32 mouse cellular contexts compared by ENCODE assay signal in the genomic region with DNA sequence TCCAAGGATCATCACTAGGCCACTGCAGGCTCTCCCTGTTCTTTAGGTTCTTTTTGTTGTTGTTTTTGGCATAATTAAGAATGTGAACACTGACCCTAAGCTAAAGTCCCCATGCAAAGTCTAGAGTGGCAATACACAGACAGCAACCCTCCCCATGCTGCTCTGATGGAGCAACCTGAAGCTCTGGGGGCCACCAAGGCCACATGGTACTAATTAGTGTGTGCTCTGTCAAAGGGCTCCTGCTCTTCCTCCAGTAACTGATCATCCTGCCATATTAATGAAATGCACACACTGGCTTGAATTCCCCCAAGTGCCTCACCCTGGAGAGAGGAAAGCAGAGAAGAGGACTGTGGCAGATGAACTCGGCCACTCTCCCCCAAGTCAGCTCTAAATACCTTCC. TPM values are rescaled to one million over a fixed set of nuclear protein-coding genes. Genes with fewer than 3 reads are reported as not detected.
DNase-seq lines count a peak whose midpoint lies in the region; ATAC-seq and TF ChIP-seq lines count a peak whose summit lies in the region.
"Had no signal": no experiment of that assay in that cellular context is flagged by ENCODE, and none has a peak within 500 bp of the region (broad histone marks: within the 10 kb centered on the region; RNA-seq: fewer than 3 reads in every experiment).

No protein-coding gene starts in this region.

- no peak for ATAC-seq in liver, embryonic 11.5 days (replicated peaks; ENCODE audit: low FRiP score)
- ATAC-seq in monocyte, adult 5-6 weeks (replicated peaks; ENCODE audit: insufficient number of reproducible peaks, low FRiP score, low TSS enrichment, poor library complexity, severe bottlenecking): no peak
- ATAC-seq: forebrain, embryonic 16.5 days; hindbrain, postnatal 0 days; intestine, embryonic 15.5 days; midbrain, embryonic 15.5 days had no signal

- 92% methylated on average over 1 of the region's 1 CpGs for WGBS in liver, adult 2 months
- WGBS in liver, embryonic 11.5 days: 55% methylated on average over 1 of the region's 1 CpGs
- WGBS in limb, embryonic 10.5 days: 14% methylated on average over 1 of the region's 1 CpGs

- H3K27ac ChIP-seq in liver, adult 2 months (replicated peaks; ENCODE audit: insufficient read depth, low read depth, low read length): no peak overlapping the region
- H3K27ac ChIP-seq in liver, embryonic 11.5 days (ENCODE audit: low read depth, low read length): no peak overlapping the region
- peak overlapping the region; percentile 66 for H3K27ac ChIP-seq in bone marrow macrophage, adult 2 months (ENCODE audit: insufficient read depth, low read depth, low read length)
- H3K27ac ChIP-seq in limb, embryonic 10.5 days: 0 out of 2 replicates have a peak overlapping the region, but pooled peaks have one; percentile 30
- H3K27ac ChIP-seq: hindbrain, embryonic 12.5 days; hindbrain, postnatal 0 days; intestine, embryonic 15.5 days; layer of hippocampus, adult 2 months; limb, embryonic 15.5 days; liver, embryonic 15.5 days; midbrain, embryonic 15.5 days; neural tube, embryonic 13.5 days; stomach, postnatal 0 days had no signal

- TF ChIP-seq POLR2A in liver, adult 2 months (IDR thresholded peaks at IDR 0.05; ENCODE audit: extremely low read depth, insufficient read depth, low read length): no peak
- TF ChIP-seq POLR2A in bone marrow macrophage, adult 2 months (IDR thresholded peaks at IDR 0.05; ENCODE audit: borderline replicate concordance, low read depth, low read length): no peak

- no peak overlapping the region for H3K4me2 ChIP-seq in liver, embryonic 11.5 days
- H3K4me2 ChIP-seq: hindbrain, embryonic 12.5 days; intestine, embryonic 15.5 days; limb, embryonic 15.5 days; liver, embryonic 15.5 days; lung, embryonic 14.5 days; midbrain, embryonic 15.5 days; neural tube, embryonic 13.5 days had no signal

- no peak for TF ChIP-seq CTCF in liver, adult 2 months (IDR thresholded peaks at IDR 0.05; ENCODE audit: low read depth, low read length)
- no peak for TF ChIP-seq CTCF in bone marrow macrophage, adult 2 months (IDR thresholded peaks at IDR 0.05; ENCODE audit: low read depth, low read length)

- peak; percentile 14 for DNase-seq in liver, adult 2 months (ENCODE audit: extremely low read depth, low read depth, low spot score)
- no peak for DNase-seq in liver, embryonic 11.5 days (ENCODE audit: low spot score)
- peak; percentile 29 for DNase-seq in embryo, embryonic 9.5 days (ENCODE audit: extremely low spot score)
- peak; percentile 36 for DNase-seq in limb, embryonic 10.5 days (ENCODE audit: low spot score)
- no peak for DNase-seq in heart, postnatal 25 days (ENCODE audit: low spot score)
- DNase-seq: adrenal gland, adult 8-10 months; cerebellum, adult 8-10 months; cerebellum, postnatal 25 days; gastrocnemius, postnatal 10 days; heart, postnatal 36 days; kidney, adult 2 months; kidney, postnatal 36 days; layer of hippocampus, postnatal 36 days; left cerebral cortex, postnatal 4 days; lung, embryonic 14.5 days; right cerebral cortex, postnatal 25 days; thymus, adult 18-20 months; thymus, postnatal 25 days had no signal

- H3K79me2 ChIP-seq in liver, adult 2 months (ENCODE audit: control insufficient read depth, insufficient read depth, low read length): peaks cover 3% of the 10 kb centered on the region; the same call in 1 of the 2 replicates

- no peak overlapping the region for H3K4me3 ChIP-seq in liver, adult 2 months (ENCODE audit: insufficient read depth, low read depth, low read length)
- no peak overlapping the region for H3K4me3 ChIP-seq in liver, embryonic 11.5 days (ENCODE audit: low read depth, low read length)
- no peak overlapping the region for H3K4me3 ChIP-seq in bone marrow macrophage, adult 2 months (ENCODE audit: insufficient read depth, low read length)
- no peak overlapping the region for H3K4me3 ChIP-seq in limb, embryonic 10.5 days
- H3K4me3 ChIP-seq: hindbrain, embryonic 12.5 days; intestine, embryonic 15.5 days; layer of hippocampus, adult 2 months; limb, embryonic 15.5 days; liver, embryonic 15.5 days; midbrain, embryonic 15.5 days; myocyte; neural tube, embryonic 13.5 days had no signal

- intact Hi-C loops in heart, postnatal 25 days (cut with DNase I): loop anchor here (2.0 to 10.0 kb wide), 3 partner anchors 302 to 520 kb away; no protein-coding TSS in a partner anchor

- no peak overlapping the region for H3K9ac ChIP-seq in liver, adult 2 months (ENCODE audit: low read depth, low read length)
- H3K9ac ChIP-seq in liver, embryonic 11.5 days (ENCODE audit: low read depth, low read length): no peak overlapping the region
- H3K9ac ChIP-seq: hindbrain, embryonic 12.5 days; intestine, embryonic 15.5 days; limb, embryonic 15.5 days; liver, embryonic 15.5 days; lung, embryonic 14.5 days; midbrain, embryonic 15.5 days; neural tube, embryonic 13.5 days had no signal

- 0 out of 2 replicates have a peak, but pooled peaks cover 2% of the 10 kb centered on the region for H3K4me1 ChIP-seq in liver, adult 2 months (ENCODE audit: control insufficient read depth, insufficient read depth, low read length)
- H3K4me1 ChIP-seq in liver, embryonic 11.5 days (replicated peaks; ENCODE audit: control insufficient read depth, insufficient read depth, low read length): no peaks in the 10 kb centered on the region; the same call in 1 of the 2 replicates
- peaks cover 26% of the 10 kb centered on the region for H3K4me1 ChIP-seq in bone marrow macrophage, adult 2 months (ENCODE audit: control insufficient read depth, insufficient read depth, low read length)
- peaks cover 12% of the 10 kb centered on the region for H3K4me1 ChIP-seq in limb, embryonic 10.5 days
- H3K4me1 ChIP-seq: intestine, embryonic 15.5 days; limb, embryonic 15.5 days; liver, embryonic 15.5 days; midbrain, embryonic 15.5 days; neural tube, embryonic 13.5 days had no signal

- H3K36me3 ChIP-seq in liver, adult 2 months (ENCODE audit: control insufficient read depth, insufficient read depth, low read length): no peaks in the 10 kb centered on the region
- no peaks in the 10 kb centered on the region for H3K36me3 ChIP-seq in liver, embryonic 11.5 days (ENCODE audit: control insufficient read depth, insufficient read depth, low read length)
- peaks cover 4% of the 10 kb centered on the region; the same call in 1 of the 2 replicates for H3K36me3 ChIP-seq in limb, embryonic 10.5 days
- H3K36me3 ChIP-seq: intestine, embryonic 15.5 days; limb, embryonic 15.5 days; liver, embryonic 15.5 days; midbrain, embryonic 15.5 days; neural tube, embryonic 13.5 days had no signal

- H3K9me3 ChIP-seq in liver, embryonic 11.5 days (ENCODE audit: control insufficient read depth, low read length): no peaks in the 10 kb centered on the region
- H3K9me3 ChIP-seq in limb, embryonic 10.5 days (replicated peaks): no peaks in the 10 kb centered on the region
- H3K9me3 ChIP-seq: G1E; hindbrain, embryonic 12.5 days; intestine, embryonic 15.5 days; limb, embryonic 15.5 days; liver, embryonic 15.5 days had no signal

- no peaks in the 10 kb centered on the region for H3K27me3 ChIP-seq in liver, adult 2 months (ENCODE audit: control insufficient read depth, insufficient read depth, low read length)
- H3K27me3 ChIP-seq in liver, embryonic 11.5 days (replicated peaks; ENCODE audit: control insufficient read depth, insufficient read depth, low read length): no peaks in the 10 kb centered on the region
- H3K27me3 ChIP-seq in limb, embryonic 10.5 days (ENCODE audit: low read depth, poor library complexity, severe bottlenecking): no peaks in the 10 kb centered on the region
- H3K27me3 ChIP-seq: hindbrain, embryonic 12.5 days; intestine, embryonic 15.5 days; limb, embryonic 15.5 days; liver, embryonic 15.5 days; midbrain, embryonic 15.5 days; neural tube, embryonic 13.5 days had no signal

RNA-seq across cellular contexts. Expression of a gene that starts 16.2 kb away (rescaled TPM):
- total RNA-seq in liver, adult 2 months (2014; rRNA removed): 17.1 and 18.4 TPM in 2 replicates
- polyA plus RNA-seq in liver, adult 2 months (2012; rRNA removed): 8.2 and 13.8 TPM in 2 replicates
- polyA plus RNA-seq in liver, embryonic 11.5 days (2014; fragmentation: Nextera tagmentation; extraction: Ambion mirVana): 35.5 and 40.7 TPM in 2 replicates
- 21.1 and 26.6 TPM in 2 replicates for polyA plus RNA-seq in bone marrow macrophage, adult 2 months (2012; ENCODE audit: insufficient read depth, insufficient read length, missing spikeins)
- polyA plus RNA-seq in limb, embryonic 10.5 days (2016; fragmentation: Nextera tagmentation; extraction: Ambion mirVana): 43.9 and 47.0 TPM in 2 replicates
- 19.2 to 38.4 TPM (median 21.2 TPM) in 3 replicates for total RNA-seq in monocyte, adult 5-6 weeks (2017)
- 10 to 100 TPM; 12.9 TPM for total RNA-seq in heart, postnatal 25 days (2021)

Comparison
In these comparisons a context has a peak if more than half of its experiments do, and no peak if none do; other contexts are left out.
1. DNase-seq: peak in liver, adult 2 months (single experiment), embryo, embryonic 9.5 days (single experiment) and limb, embryonic 10.5 days (single experiment); none in liver, embryonic 11.5 days (single experiment) and heart, postnatal 25 days (single experiment).
2. H3K27ac ChIP-seq: peak in bone marrow macrophage, adult 2 months (single experiment) and limb, embryonic 10.5 days (single experiment); none in liver, adult 2 months (single experiment) and liver, embryonic 11.5 days (single experiment).